Mouse (Mus musculus) CH12.LX (cell line): ENCODE data around the gene Phf21a. TPM values are rescaled to one million over a fixed set of nuclear protein-coding genes. Genes with fewer than 3 reads are reported as not detected.

Experiments used
- DNase-seq: peaks from one replicate; pipeline ENCODE4 v3.0.0-alpha.2; 2013; ENCODE audit errors: extremely low read depth
- H3K27ac ChIP-seq: 2 replicates; pipeline ENCODE4 v1.5.1; 2012; ENCODE audit warnings: low read depth, mild to moderate bottlenecking, control low read depth, moderate library complexity; ENCODE audit not compliant: insufficient read depth
- H3K27me3 ChIP-seq: replicated peaks from 2 replicates; pipeline ENCODE3; 2012; ENCODE audit warnings: inconsistent platforms
- H3K36me3 ChIP-seq, 2 experiments: replicated peaks in 1 of 2; 2 replicates each; pipeline versions ENCODE3 to v1.6.1; 2012; ENCODE audit warnings: inconsistent platforms in 1 of 2, low read length in 1 of 2, mild to moderate bottlenecking in 1 of 2, mixed read lengths in 1 of 2, moderate library complexity in 1 of 2; ENCODE audit not compliant: control insufficient read depth in 1 of 2, insufficient read depth in 1 of 2
- H3K4me1 ChIP-seq, 2 experiments: 2 replicates each; pipeline ENCODE4 v1.6.1; 2012; ENCODE audit warnings: inconsistent platforms in 1 of 2, moderate library complexity in 1 of 2; ENCODE audit not compliant: insufficient read depth in 2 of 2, control insufficient read depth in 1 of 2
- H3K4me2 ChIP-seq: 2 replicates; pipeline ENCODE4 v1.6.1; 2012; ENCODE audit warnings: low read depth, mild to moderate bottlenecking, control low read depth; ENCODE audit not compliant: poor library complexity, insufficient read depth, severe bottlenecking
- H3K4me3 ChIP-seq, 3 experiments: fragments of 150-350 bp in 1 of 3; sonication (generic) in 1 of 3; replicated peaks in 1 of 3; 2 replicates each; pipeline versions ENCODE3 to v1.5.1; 2011 to 2012; ENCODE audit warnings: low read depth in 2 of 3, low read length in 2 of 3, mild to moderate bottlenecking in 2 of 3, moderate library complexity in 2 of 3, control low read depth in 1 of 3, improper control_type of control experiment in 1 of 3, inconsistent platforms in 1 of 3, mixed read lengths in 1 of 3; ENCODE audit not compliant: poor library complexity in 1 of 3
- H3K79me2 ChIP-seq: replicated peaks from 2 replicates; pipeline ENCODE4 v1.6.1; 2012; ENCODE audit warnings: mild to moderate bottlenecking, moderate library complexity; ENCODE audit not compliant: control insufficient read depth, poor library complexity, insufficient read depth, severe bottlenecking; ENCODE audit errors: extremely low read depth
- H3K9ac ChIP-seq: 2 replicates; pipeline ENCODE4 v1.6.1; 2012; ENCODE audit warnings: low read depth, mild to moderate bottlenecking, control low read depth, moderate library complexity; ENCODE audit not compliant: insufficient read depth
- H3K9me3 ChIP-seq: replicated peaks from 2 replicates; pipeline ENCODE3; 2012; ENCODE audit warnings: low read length, inconsistent platforms, mixed read lengths
- BHLHE40 ChIP-seq: IDR thresholded peaks from 2 replicates; pipeline ENCODE4 v1.6.1; 2011; ENCODE audit warnings: mild to moderate bottlenecking, low read depth, low read length, improper control_type of control experiment
- CHD1 ChIP-seq: IDR thresholded peaks from 2 replicates; pipeline ENCODE4 v1.6.1; 2012; ENCODE audit warnings: low read depth, low read length, improper control_type of control experiment, inconsistent platforms
- CHD2 ChIP-seq: IDR thresholded peaks from 2 replicates; pipeline ENCODE4 v1.6.1; 2011; ENCODE audit warnings: low read length, improper control_type of control experiment
- CTCF ChIP-seq, 2 experiments: IDR thresholded peaks in 1 of 2; conservative IDR thresholded peaks in 1 of 2; 2 replicates each; pipeline ENCODE4 v1.5.1; 2011 to 2012; ENCODE audit warnings: low read depth in 2 of 2, low read length in 2 of 2, improper control_type of control experiment in 1 of 2, inconsistent platforms in 1 of 2, mild to moderate bottlenecking in 1 of 2, moderate library complexity in 1 of 2
- ETS1 ChIP-seq: conservative IDR thresholded peaks from 2 replicates; pipeline ENCODE4 v1.6.1; 2012; ENCODE audit warnings: low read depth, mild to moderate bottlenecking, inconsistent platforms, low read length, improper control_type of control experiment, moderate library complexity
- IRF4 ChIP-seq: IDR thresholded peaks from 2 replicates; pipeline ENCODE4 v1.6.1; 2014; ENCODE audit warnings: low read depth, mild to moderate bottlenecking, inconsistent platforms, low read length, improper control_type of control experiment
- KAT2A ChIP-seq: IDR thresholded peaks from 2 replicates; pipeline ENCODE4 v1.6.1; 2012; ENCODE audit warnings: low read length, improper control_type of control experiment, inconsistent platforms; ENCODE audit not compliant: insufficient replicate concordance
- MAZ ChIP-seq: IDR thresholded peaks from 2 replicates; pipeline ENCODE4 v1.6.1; 2012; ENCODE audit warnings: low read depth, mild to moderate bottlenecking, inconsistent platforms, low read length, improper control_type of control experiment, moderate library complexity
- MXI1 ChIP-seq: IDR thresholded peaks from 2 replicates; pipeline ENCODE4 v1.6.1; 2011; ENCODE audit warnings: mild to moderate bottlenecking, low read depth, low read length, improper control_type of control experiment
- NELFE ChIP-seq: IDR thresholded peaks from 2 replicates; pipeline ENCODE4 v1.6.1; 2011; ENCODE audit warnings: low read depth, low read length, improper control_type of control experiment
- POLR2AphosphoS2 ChIP-seq: IDR thresholded peaks from 2 replicates; pipeline ENCODE4 v1.6.1; 2011; ENCODE audit warnings: low read depth, low read length, improper control_type of control experiment
- RAD21 ChIP-seq: IDR thresholded peaks from 2 replicates; pipeline ENCODE4 v1.6.1; 2011; ENCODE audit warnings: low read depth, mild to moderate bottlenecking, low read length, improper control_type of control experiment, moderate library complexity
- RCOR1 ChIP-seq: conservative IDR thresholded peaks from 2 replicates; pipeline ENCODE4 v1.6.1; 2012; ENCODE audit warnings: low read depth, mild to moderate bottlenecking, inconsistent platforms, low read length, improper control_type of control experiment
- SIN3A ChIP-seq: IDR thresholded peaks from 2 replicates; pipeline ENCODE4 v1.6.1; 2012; ENCODE audit warnings: low read length, improper control_type of control experiment, inconsistent platforms
- SMC3 ChIP-seq: IDR thresholded peaks from 2 replicates; pipeline ENCODE4 v1.6.1; 2011; ENCODE audit warnings: low read depth, low read length, improper control_type of control experiment
- TBP ChIP-seq: conservative IDR thresholded peaks from 2 replicates; pipeline ENCODE4 v1.6.1; 2011; ENCODE audit warnings: low read depth, low read length, improper control_type of control experiment
- USF2 ChIP-seq: conservative IDR thresholded peaks from 2 replicates; pipeline ENCODE4 v1.6.1; 2011; ENCODE audit warnings: low read depth, low read length, improper control_type of control experiment
- ZC3H11A ChIP-seq: IDR thresholded peaks from 2 replicates; pipeline ENCODE4 v1.6.1; 2012; ENCODE audit warnings: low read depth, mild to moderate bottlenecking, inconsistent platforms, low read length, improper control_type of control experiment
- ZKSCAN1 ChIP-seq: IDR thresholded peaks from 2 replicates; pipeline ENCODE4 v1.6.1; 2012; ENCODE audit warnings: low read depth, inconsistent platforms, low read length, improper control_type of control experiment, borderline replicate concordance
- ZMIZ1 ChIP-seq: IDR thresholded peaks from 2 replicates; pipeline ENCODE4 v1.6.1; 2012; ENCODE audit warnings: low read depth, mild to moderate bottlenecking, inconsistent platforms, low read length, improper control_type of control experiment
- ZNF384 ChIP-seq: IDR thresholded peaks from 2 replicates; pipeline ENCODE4 v1.6.1; 2012; ENCODE audit warnings: low read depth, low read length, improper control_type of control experiment, inconsistent platforms
- dilution Hi-C: fragments of 300-500 bp; cut with MboI; formaldehyde crosslinking; loops from 2 replicates; pipeline ENCODE4 v1.14.3; 2020; ENCODE audit warnings: low sequenced_read_pairs; ENCODE audit not compliant: extremely low pct_unique_long_range_greater_than_20kb, extremely low pct_ligation_motif_present
- in situ Hi-C: fragments of 300-500 bp; cut with MboI; formaldehyde crosslinking; loops from 3 replicates; pipeline ENCODE4 v1.14.3; 2019; ENCODE audit warnings: low sequenced_read_pairs, low pct_ligation_motif_present, low pct_unique_long_range_greater_than_20kb, mixed read lengths
- polyA plus RNA-seq: library from polyadenylated mRNA; unstranded; fragments of >175 nt; gene quantifications from 2 replicates; pipeline ENCODE4 v1.2.1, GENCODE M21; 2012; ENCODE audit warnings: low read depth; ENCODE audit not compliant: insufficient read length
- total RNA-seq, 2 experiments: library from RNA; depleted of rRNA; stranded (reverse); fragments of 300-350 nt in 1 of 2; fragments of >200 nt in 1 of 2; gene quantifications; 2 replicates each; pipeline ENCODE4 v1.2.3; 2012 to 2014

Gene Phf21a
- total and polyA plus RNA-seq, 3 experiments = 10.2 to 24.5 (median 12.0) TPM

DNA sequence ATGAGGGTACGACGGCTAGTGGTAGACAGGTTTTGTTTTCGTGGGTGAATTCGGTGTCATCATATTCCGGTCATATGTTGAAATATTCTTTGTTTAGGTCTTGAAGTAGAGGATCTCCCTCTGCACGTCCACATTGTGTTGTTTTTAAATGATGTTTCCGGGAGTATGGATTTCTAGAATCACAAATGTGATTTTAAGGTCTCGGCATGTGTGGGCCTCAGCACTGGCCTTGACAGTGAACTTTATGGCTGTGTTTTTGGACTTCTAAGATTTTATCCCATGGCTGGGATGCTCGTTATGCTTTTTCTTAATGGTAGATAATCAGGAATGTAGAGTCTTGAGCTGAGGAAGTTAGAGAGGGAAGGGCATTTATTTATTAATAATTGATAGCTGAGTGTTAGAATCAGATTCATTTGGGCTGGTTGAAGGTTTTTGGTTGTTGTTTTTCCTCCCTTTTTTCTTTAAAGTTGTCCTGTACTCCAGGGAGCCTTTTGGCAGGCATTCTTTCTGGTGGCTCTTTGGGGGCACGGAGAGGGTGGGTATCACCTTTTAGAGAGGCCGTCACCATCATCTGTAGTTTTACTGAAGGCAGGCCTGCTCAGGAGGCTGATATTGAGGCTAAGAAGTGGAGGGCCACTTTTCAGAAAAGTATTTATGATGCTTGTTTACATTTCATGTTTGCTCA lies 93.0 kb downstream of the Phf21a start:
- Histone ChIP-seq H3K9ac (peak overlapping the region; percentile 99), H3K4me1 (peaks cover under 1 to 23% of the 10 kb centered on the region in 2 experiments; a peak in 2 of 4 replicates), H3K36me3 (peaks cover 0 to under 1% of the 10 kb centered on the region in 2 experiments), H3K27ac (peak overlapping the region; percentile 83), H3K27me3 (no peaks in the 10 kb centered on the region), H3K9me3 (no peaks in the 10 kb centered on the region), H3K4me3 (peak overlapping the region; percentile 78 to 87 (median 80)), H3K79me2 (peaks cover 38% of the 10 kb centered on the region)
- in situ Hi-C loops (no loop called here), dilution Hi-C loops (no loop called here)
- no peak for DNase-seq
- TF ChIP-seq POLR2AphosphoS2 (no peak), KAT2A (no peak), ZC3H11A (no peak), TBP (no peak), CHD1 (0 out of 2 replicates have a peak, but pooled peaks have one; percentile 72), ETS1 (no peak), SMC3 (no peak), SIN3A (peak; percentile 66; the same call in 1 of the 2 replicates), USF2 (no peak), CTCF (conservative IDR thresholded peaks at IDR 0.05 in 1 of 2, IDR thresholded peaks at IDR 0.05 in 1 of 2; ENCODE audit: low read depth in 2 of 2, low read length in 2 of 2) (no peak), ZMIZ1 (no peak), NELFE (no peak), MXI1 (0 out of 2 replicates have a peak, but pooled peaks have one; percentile 4), ZKSCAN1 (no peak), IRF4 (no peak)
- TF ChIP-seq, all 38 proteins: peak for 3
- H3K4me2 ChIP-seq = peak overlapping the region; percentile 95

DNA sequence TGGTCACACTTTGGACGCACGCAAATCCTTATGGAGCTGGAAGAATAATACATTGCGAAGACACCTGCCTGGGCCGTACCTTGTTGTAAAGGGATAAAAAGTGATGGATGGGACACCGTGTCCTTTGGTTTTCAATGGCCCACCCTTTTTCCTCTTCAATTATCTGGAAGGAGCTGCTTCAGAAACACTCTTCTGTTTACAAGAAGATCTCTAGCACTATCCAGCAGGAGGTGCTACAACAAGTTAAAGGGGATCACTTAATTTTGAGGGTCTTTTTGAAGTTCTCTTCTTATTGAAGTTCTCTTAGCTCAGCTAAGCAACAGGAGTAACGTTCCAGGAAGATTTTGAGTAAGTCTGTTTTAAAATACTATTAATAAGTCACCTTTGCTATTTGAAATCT lies 94.1 kb downstream of the Phf21a start:
- dilution Hi-C loops = no loop called here

More for the DNA sequence above, 94.1 kb downstream of the Phf21a start:
- H3K4me1 ChIP-seq = peaks cover 3 to 26% of the 10 kb centered on the region in 2 experiments; a peak in 2 of 4 replicates
- TF ChIP-seq NELFE = no peak
- TF ChIP-seq CHD2 = no peak
- no peak for TF ChIP-seq RCOR1
- TF ChIP-seq SMC3 = peak; percentile 23
- no peak for TF ChIP-seq BHLHE40
- peak in 1 of 2 experiments; percentile 63; a peak in 2 of 4 replicates for TF ChIP-seq CTCF (conservative IDR thresholded peaks at IDR 0.05 in 1 of 2, IDR thresholded peaks at IDR 0.05 in 1 of 2; ENCODE audit: low read depth in 2 of 2, low read length in 2 of 2)
- TF ChIP-seq MAZ = no peak
- TF ChIP-seq SIN3A = peak; percentile 47; the same call in 1 of the 2 replicates
- peak; percentile 22 for TF ChIP-seq RAD21
- TF ChIP-seq ZNF384 = 0 out of 2 replicates have a peak, but pooled peaks have one; percentile 4
- no peak for TF ChIP-seq KAT2A
- DNase-seq = peak; percentile 34
- peak overlapping the region; percentile 97 for H3K4me2 ChIP-seq
- no peak overlapping the region for H3K27ac ChIP-seq
- peak overlapping the region; percentile 99 for H3K9ac ChIP-seq
- H3K27me3 ChIP-seq = no peaks in the 10 kb centered on the region
- peaks cover 0 to 3% of the 10 kb centered on the region in 2 experiments for H3K36me3 ChIP-seq
- H3K79me2 ChIP-seq = peaks cover 43% of the 10 kb centered on the region
- in situ Hi-C loops = no loop called here
- no peaks in the 10 kb centered on the region for H3K9me3 ChIP-seq
- H3K4me3 ChIP-seq = peak overlapping the region; percentile 50 to 87 (median 80)
